Mouse (Mus musculus) ES-E14 (cell line): Measurements from ENCODE around the gene Klkb1. TPM values are rescaled to one million over a fixed set of nuclear protein-coding genes. Genes with fewer than 3 reads are reported as not detected.

Experiments
- DNase-seq: peaks from one replicate; pipeline ENCODE4 v3.0.0-alpha.2; 2013; ENCODE audit warnings: low read depth, low spot score
- H3K27ac ChIP-seq: 2 replicates; pipeline ENCODE4 v1.5.1; 2012; ENCODE audit warnings: low read depth, mild to moderate bottlenecking, low read length, moderate library complexity, mixed read lengths; ENCODE audit not compliant: poor library complexity, insufficient read depth, severe bottlenecking
- H3K36me3 ChIP-seq: 2 replicates; pipeline ENCODE4 v1.6.1; 2012; ENCODE audit warnings: mild to moderate bottlenecking, low read length, moderate library complexity, mixed read lengths; ENCODE audit not compliant: control insufficient read depth, poor library complexity, insufficient read depth, severe bottlenecking
- H3K4me1 ChIP-seq, 2 experiments: fragments of 150-350 bp in 1 of 2; sonication (generic) in 1 of 2; 2 replicates each; pipeline ENCODE4 v1.6.1; 2012; ENCODE audit warnings: low read length in 2 of 2, mild to moderate bottlenecking in 1 of 2, mixed read lengths in 1 of 2; ENCODE audit not compliant: control insufficient read depth in 2 of 2, insufficient read depth in 2 of 2, poor library complexity in 1 of 2
- H3K4me3 ChIP-seq, 2 experiments: fragments of 150-350 bp in 1 of 2; sonication (generic) in 1 of 2; 2 replicates each; pipeline ENCODE4 v1.5.1; 2012; ENCODE audit warnings: low read length in 2 of 2, low read depth in 1 of 2, mild to moderate bottlenecking in 1 of 2, mixed read lengths in 1 of 2; ENCODE audit not compliant: insufficient read depth in 1 of 2, poor library complexity in 1 of 2, severe bottlenecking in 1 of 2
- H3K9ac ChIP-seq: 2 replicates; pipeline ENCODE4 v1.6.1; 2012; ENCODE audit warnings: low read depth, mild to moderate bottlenecking, low read length, mixed read lengths; ENCODE audit not compliant: poor library complexity, insufficient read depth, severe bottlenecking
- H3K9me3 ChIP-seq: fragments of 150-350 bp; sonication (generic); 2 replicates; pipeline ENCODE4 v1.6.1; 2012; ENCODE audit warnings: low read depth, mild to moderate bottlenecking, low read length; ENCODE audit not compliant: control insufficient read depth, insufficient read depth
- CHD2 ChIP-seq: IDR thresholded peaks from 2 replicates; pipeline ENCODE4 v1.6.1; 2014; ENCODE audit warnings: mild to moderate bottlenecking, low read depth, low read length, inconsistent platforms
- HCFC1 ChIP-seq: IDR thresholded peaks from 2 replicates; pipeline ENCODE4 v1.6.1; 2012; ENCODE audit warnings: low read length, inconsistent platforms, borderline replicate concordance; ENCODE audit not compliant: insufficient read depth
- MAFK ChIP-seq: IDR thresholded peaks from 2 replicates; pipeline ENCODE4 v1.6.1; 2014; ENCODE audit warnings: mild to moderate bottlenecking, low read depth, low read length, inconsistent platforms; ENCODE audit not compliant: insufficient read depth
- ZC3H11A ChIP-seq: IDR thresholded peaks from 2 replicates; pipeline ENCODE4 v1.6.1; 2012; ENCODE audit warnings: low read depth, mild to moderate bottlenecking, inconsistent platforms, low read length, borderline replicate concordance
- ZNF384 ChIP-seq: IDR thresholded peaks from 2 replicates; pipeline ENCODE4 v1.6.1; 2012; ENCODE audit warnings: low read depth, low read length, inconsistent platforms
- in situ Hi-C, 2 experiments: fragments of 600-800 bp; cut with MboI; formaldehyde crosslinking; loops; one replicate each; pipeline ENCODE4 v1.15.1; 2025; ENCODE audit warnings: low sequenced_read_pairs in 2 of 2, inconsistent platforms in 1 of 2; ENCODE audit not compliant: unreplicated experiment in 2 of 2
- total RNA-seq: library from RNA; depleted of rRNA; stranded (reverse); fragments of 300-350 nt; gene quantifications from 2 replicates; pipeline ENCODE4 v1.2.3, GENCODE M21; 2012

Gene Klkb1
- total RNA-seq, 1 experiment: not detected

- no peak overlapping the region for H3K4me3 ChIP-seq
- no peak for TF ChIP-seq CHD2
- no peak for TF ChIP-seq HCFC1
- no peak for TF ChIP-seq MAFK
- TF ChIP-seq ZC3H11A: no peak
- H3K9me3 ChIP-seq: no peaks in the 10 kb centered on the region
- no peak for DNase-seq
- no peak overlapping the region for H3K9ac ChIP-seq
- H3K4me1 ChIP-seq: no peaks in the 10 kb centered on the region
- in situ Hi-C loops: no loop called here
- H3K36me3 ChIP-seq: no peaks in the 10 kb centered on the region
- no peak overlapping the region for H3K27ac ChIP-seq
Observed at GRCm38 (mm10) chr8:45258421-45258820, 36.2 kb downstream of the Klkb1 start.

DNA sequence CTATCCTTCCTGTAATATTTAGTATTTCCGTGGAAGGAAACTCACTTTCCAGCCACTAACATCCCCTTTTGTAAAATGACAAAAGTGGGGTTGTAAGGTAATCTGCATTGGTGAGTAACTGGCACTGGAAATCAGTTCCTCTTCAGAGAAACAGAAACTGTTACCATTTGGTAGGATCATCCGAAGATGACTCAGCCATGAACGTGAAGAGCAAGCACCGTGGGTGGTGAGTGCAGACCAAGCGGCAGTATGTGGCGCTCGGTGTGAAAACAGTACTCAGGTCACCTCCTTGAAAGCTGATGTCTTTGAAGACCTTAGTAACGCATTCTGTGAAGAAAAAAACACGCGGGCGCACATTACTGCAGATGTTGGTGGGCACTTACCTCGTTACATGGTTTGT is 39.6 kb downstream of the Klkb1 start:
- no peaks in the 10 kb centered on the region for H3K9me3 ChIP-seq
- H3K9ac ChIP-seq: no peak overlapping the region
- no peaks in the 10 kb centered on the region for H3K36me3 ChIP-seq
- TF ChIP-seq CHD2: no peak
- TF ChIP-seq ZNF384: no peak
- TF ChIP-seq ZC3H11A: no peak
- TF ChIP-seq MAFK: no peak
- TF ChIP-seq HCFC1: no peak
- H3K4me3 ChIP-seq: no peak overlapping the region
- no peak overlapping the region for H3K27ac ChIP-seq
- H3K4me1 ChIP-seq: peaks cover 2% of the 10 kb centered on the region in 2 experiments; a peak in 1 of 4 replicates
- DNase-seq: no peak
- in situ Hi-C loops: no loop called here

DNA sequence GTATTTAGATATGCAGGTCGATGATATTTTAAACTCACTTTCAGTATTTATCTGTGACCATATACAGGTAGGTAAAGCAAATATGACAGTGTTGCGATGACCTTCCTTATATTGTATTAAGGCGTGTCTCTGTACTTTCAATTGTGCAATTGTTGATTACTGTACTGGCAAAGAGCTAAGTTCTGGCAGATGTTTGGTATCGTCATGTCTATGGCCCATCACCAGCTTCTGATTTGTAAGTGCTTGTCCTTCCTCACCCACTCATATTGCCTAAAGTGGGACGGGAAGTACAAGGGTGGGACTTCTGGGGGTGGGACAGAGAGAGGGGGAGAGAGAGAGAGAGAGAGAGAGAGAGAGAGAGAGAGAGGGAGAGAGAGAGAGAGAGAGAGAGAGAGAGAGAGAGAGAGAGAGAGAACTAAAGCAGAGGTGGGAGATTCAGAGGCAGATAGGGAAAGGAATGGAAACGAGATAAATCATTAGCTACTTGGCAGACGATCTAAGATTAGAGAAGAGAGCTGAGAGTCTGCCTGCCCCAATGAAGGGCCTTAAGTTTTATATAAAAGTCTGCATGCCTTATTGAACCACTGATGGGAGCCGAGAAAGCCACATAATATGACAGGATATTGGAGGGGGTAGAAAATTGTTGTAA is 40.3 kb downstream of the Klkb1 start:
- in situ Hi-C loops: no loop called here
- TF ChIP-seq CHD2: no peak
- no peak for TF ChIP-seq ZC3H11A
- Histone ChIP-seq H3K27ac (no peak overlapping the region), H3K36me3 (no peaks in the 10 kb centered on the region), H3K4me3 (no peak overlapping the region), H3K9me3 (no peaks in the 10 kb centered on the region), H3K4me1 (peaks cover 2 to 4% of the 10 kb centered on the region in 2 experiments; a peak in 1 of 4 replicates), H3K9ac (no peak overlapping the region)
- DNase-seq: no peak

GRCm38 (mm10) chr8:45253586-45253985 is 41.1 kb downstream of the Klkb1 start:
- no peak for TF ChIP-seq ZC3H11A
- no peak for TF ChIP-seq HCFC1
- no peak for TF ChIP-seq ZNF384
- TF ChIP-seq CHD2: no peak
- TF ChIP-seq MAFK: no peak

DNA sequence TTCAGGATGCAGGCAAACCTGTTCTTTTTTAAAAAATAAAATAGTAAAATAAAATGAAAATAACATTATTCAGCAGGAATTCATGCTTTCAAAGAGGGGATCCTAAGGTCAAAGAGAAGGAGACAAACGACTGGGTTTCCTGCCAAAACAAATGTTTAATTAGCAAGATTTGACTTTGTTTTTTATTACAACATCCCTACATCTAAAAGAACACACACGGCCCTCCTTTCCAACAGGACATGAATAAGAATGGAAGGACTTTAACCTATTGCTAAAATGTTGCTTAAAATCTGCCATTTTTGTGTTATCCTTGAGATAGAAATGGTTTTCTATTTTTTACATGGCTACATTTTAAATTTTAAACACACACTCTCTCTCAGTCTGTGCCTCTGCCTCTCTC is 41.5 kb downstream of the Klkb1 start:
- no peak overlapping the region for H3K9ac ChIP-seq
- no peak for DNase-seq
- no peak overlapping the region for H3K27ac ChIP-seq
- H3K36me3 ChIP-seq: no peaks in the 10 kb centered on the region
- H3K4me1 ChIP-seq: peaks cover 5 to 8% of the 10 kb centered on the region in 2 experiments; a peak in 3 of 4 replicates
- no peaks in the 10 kb centered on the region for H3K9me3 ChIP-seq
- TF ChIP-seq HCFC1 (no peak), MAFK (no peak), ZC3H11A (no peak), CHD2 (no peak), ZNF384 (no peak)
- in situ Hi-C loops: no loop called here
- H3K4me3 ChIP-seq: no peak overlapping the region

More at GRCm38 (mm10) chr8:45253586-45253985, 41.1 kb downstream of the Klkb1 start:
- Histone ChIP-seq H3K4me3 (no peak overlapping the region), H3K4me1 (peaks cover 5 to 7% of the 10 kb centered on the region in 2 experiments; a peak in 3 of 4 replicates), H3K9me3 (no peaks in the 10 kb centered on the region), H3K9ac (no peak overlapping the region), H3K36me3 (no peaks in the 10 kb centered on the region), H3K27ac (no peak overlapping the region)
- DNase-seq: no peak
- in situ Hi-C loops: no loop called here
